ENCODE assay signal across 19 mouse cellular contexts in genomic region chrX:65252746-65253145, GRCm38 (mm10).
"Had no signal": no experiment of that assay in that cellular context is flagged by ENCODE, and none has a peak within 500 bp of the region (broad histone marks: within the 10 kb centered on the region; RNA-seq: fewer than 3 reads in every experiment).

No protein-coding gene starts in this region.

- H3K27ac ChIP-seq: midbrain, embryonic 10.5 days; midbrain, embryonic 12.5 days; neural tube, embryonic 13.5 days; neural tube, embryonic 15.5 days had no signal

- H3K9me3 ChIP-seq: midbrain, embryonic 10.5 days; midbrain, embryonic 12.5 days; neural tube, embryonic 13.5 days; neural tube, embryonic 15.5 days had no signal

- H3K36me3 ChIP-seq: midbrain, embryonic 10.5 days; midbrain, embryonic 12.5 days; neural tube, embryonic 13.5 days; neural tube, embryonic 15.5 days had no signal

- H3K4me2 ChIP-seq: lung, embryonic 14.5 days; midbrain, embryonic 12.5 days; neural tube, embryonic 13.5 days; neural tube, embryonic 15.5 days had no signal

- H3K4me3 ChIP-seq: midbrain, embryonic 10.5 days; midbrain, embryonic 12.5 days; myocyte; neural tube, embryonic 13.5 days; neural tube, embryonic 15.5 days had no signal

- H3K27me3 ChIP-seq: midbrain, embryonic 12.5 days; neural tube, embryonic 13.5 days; neural tube, embryonic 15.5 days had no signal

- ATAC-seq: midbrain, embryonic 16.5 days had no signal

- H3K9ac ChIP-seq: lung, embryonic 14.5 days; midbrain, embryonic 12.5 days; neural tube, embryonic 13.5 days; neural tube, embryonic 15.5 days had no signal

- H3K4me1 ChIP-seq: midbrain, embryonic 10.5 days; midbrain, embryonic 12.5 days; neural tube, embryonic 13.5 days; neural tube, embryonic 15.5 days had no signal

- DNase-seq: lung, adult 18-20 months; lung, embryonic 14.5 days; lung, postnatal 10 days; lung, postnatal 4 days; midbrain, embryonic 14.5 days; retina, postnatal 1 day; right cerebral cortex, adult 18-20 months; right cerebral cortex, postnatal 25 days; right cerebral cortex, postnatal 4 days; spleen, adult 18-20 months; thymus, adult 18-20 months; thymus, postnatal 14 days; thymus, postnatal 36 days had no signal
